Mouse (Mus musculus) lung, postnatal 4 days (tissue): ENCODE data around the gene Gal3st1.
"Not testable (repeated sequence)": the region's sequence is repeated elsewhere in the genome, so short reads cannot be mapped to it uniquely, and the experiment has no call there.

Experiments
- DNase-seq, 2 experiments: peaks; one replicate each; pipeline ENCODE4 v3.0.0; 2021

The Gal3st1 gene

DNA sequence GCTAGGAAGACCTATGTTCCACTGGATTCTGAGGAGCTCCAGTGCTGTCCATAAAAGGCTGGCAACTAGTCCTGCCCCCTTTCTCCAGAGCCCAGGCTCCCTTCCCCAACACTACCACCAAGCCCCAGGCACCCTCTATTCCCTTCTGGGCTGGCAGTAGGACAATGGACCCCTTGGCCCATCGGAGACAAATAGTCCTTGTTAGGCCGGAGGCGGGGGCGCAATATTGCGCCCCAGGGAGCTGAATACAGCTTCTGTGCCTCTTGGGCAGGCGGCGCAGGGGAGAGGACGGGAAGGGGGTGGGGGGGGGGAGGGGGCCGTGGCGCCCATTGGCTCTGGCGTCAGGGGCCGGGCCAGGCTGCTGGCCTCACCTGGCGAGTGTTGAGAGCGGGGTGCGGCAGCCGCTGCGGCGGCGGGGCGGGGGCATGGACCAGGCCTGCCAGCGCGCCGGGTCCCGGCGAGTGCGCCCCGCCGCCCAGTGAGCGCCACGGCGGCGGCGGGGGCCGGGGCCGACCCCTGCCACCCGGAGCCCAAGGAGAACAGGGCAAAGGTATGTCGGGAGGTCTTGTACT is at the start of gene Gal3st1:
TSS of gene Gal3st1 (plus strand) at position 346 of the 572 bp plus-strand sequence.
- DNase-seq, result peak; percentile 39 to 75

DNA sequence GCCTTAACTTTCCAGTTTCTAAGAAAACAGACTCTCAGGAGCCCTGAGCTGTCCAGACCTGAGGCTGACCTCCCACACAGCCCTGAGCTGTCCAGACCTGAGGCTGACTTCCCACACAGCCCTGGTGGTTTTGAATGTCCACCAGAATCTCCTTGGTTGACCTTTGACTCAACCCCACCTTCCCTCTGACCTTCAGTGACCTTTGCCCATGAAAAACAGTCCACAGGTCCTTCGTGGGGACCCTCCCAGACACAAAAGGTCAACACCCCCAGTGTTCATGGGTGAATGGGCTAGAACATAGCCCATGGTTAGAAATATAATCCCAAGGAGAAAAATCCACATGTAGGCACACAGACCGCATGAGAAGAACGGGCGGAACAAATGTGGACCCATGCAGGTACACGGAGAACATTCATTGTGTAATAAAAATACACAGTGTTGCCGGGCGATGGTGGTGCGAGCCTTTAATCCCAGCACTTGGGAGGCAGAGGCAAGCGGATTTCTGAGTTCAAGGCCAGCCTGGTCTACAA is 49.6 kb upstream of the Gal3st1 start:
- DNase-seq, result peak in 1 of 2 experiments; percentile 11

- DNase-seq, result no peak
These were observed 48.3 kb upstream of the Gal3st1 start for GRCm38 (mm10) chr11:3935135-3935534.

GRCm38 (mm10) chr11:3936318-3936717 is 47.1 kb upstream of the Gal3st1 start:
- DNase-seq, result no peak

DNA sequence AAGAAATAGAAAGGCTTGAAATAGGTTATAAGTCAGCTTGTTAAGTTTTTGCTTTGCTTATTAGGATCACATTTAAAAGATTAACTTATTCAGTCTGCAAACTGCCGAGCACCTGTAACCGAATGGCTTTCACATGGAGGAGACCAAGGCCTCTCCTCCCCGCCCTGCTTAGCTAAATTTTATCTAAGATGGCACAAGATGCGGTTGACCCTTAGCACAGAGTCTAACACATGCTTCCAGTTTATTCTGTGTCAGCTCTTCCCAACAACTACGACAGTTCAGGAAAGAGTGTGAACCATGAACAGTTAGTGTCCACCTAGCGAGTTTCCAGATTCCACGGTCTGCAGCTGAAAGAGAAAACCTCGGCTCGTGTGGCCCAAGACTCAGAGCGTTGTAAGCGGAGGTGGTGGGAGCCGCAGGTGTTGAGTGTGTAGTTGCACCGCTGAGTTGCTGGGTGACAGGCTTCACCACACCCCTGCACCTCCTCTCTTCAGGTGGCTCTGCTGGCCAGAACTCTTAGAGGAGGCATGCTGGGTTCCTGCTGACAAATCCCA is 46.0 kb upstream of the Gal3st1 start:
- DNase-seq, result peak in 1 of 2 experiments; percentile 11

DNA sequence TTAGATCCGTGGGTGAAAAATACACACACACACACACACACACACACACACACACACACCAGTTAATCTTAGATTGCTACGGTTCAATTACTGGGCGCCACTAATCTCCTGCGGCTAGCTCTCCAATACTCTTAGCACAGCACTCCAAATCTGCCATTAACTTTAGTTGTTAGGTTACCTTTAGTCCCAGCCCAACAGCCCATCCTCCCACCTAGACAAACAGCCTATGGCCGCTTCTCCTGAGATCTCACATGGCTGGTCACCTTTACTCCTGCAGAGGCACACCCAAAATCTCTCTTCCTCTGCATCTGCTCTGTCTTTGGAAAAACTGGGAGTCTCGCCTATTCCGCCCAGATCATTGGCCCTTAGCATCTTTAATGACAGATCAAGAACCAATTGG is 42.1 kb upstream of the Gal3st1 start:
- DNase-seq, result peak in 1 of 2 experiments; percentile 5

DNA sequence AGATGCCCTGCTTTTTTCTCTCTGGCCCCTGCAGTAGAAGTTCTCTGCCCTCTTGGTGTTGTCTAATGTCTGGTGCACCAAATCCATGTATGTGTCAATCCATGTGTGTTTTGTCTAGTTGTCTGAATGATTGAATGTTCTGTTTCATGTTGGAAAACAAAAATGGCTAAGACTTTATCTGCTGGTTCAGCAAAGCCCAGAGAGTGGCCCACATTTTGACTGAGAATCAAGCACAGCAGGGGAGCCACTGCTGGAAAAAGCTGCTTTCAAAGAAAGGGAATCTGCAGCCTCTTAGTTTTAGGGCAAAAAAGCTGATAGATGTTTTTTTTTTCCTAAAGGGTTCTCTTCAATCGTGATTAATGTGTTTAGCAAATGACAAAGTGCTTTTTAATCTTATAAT is 37.0 kb upstream of the Gal3st1 start:
- no peak for DNase-seq

DNA sequence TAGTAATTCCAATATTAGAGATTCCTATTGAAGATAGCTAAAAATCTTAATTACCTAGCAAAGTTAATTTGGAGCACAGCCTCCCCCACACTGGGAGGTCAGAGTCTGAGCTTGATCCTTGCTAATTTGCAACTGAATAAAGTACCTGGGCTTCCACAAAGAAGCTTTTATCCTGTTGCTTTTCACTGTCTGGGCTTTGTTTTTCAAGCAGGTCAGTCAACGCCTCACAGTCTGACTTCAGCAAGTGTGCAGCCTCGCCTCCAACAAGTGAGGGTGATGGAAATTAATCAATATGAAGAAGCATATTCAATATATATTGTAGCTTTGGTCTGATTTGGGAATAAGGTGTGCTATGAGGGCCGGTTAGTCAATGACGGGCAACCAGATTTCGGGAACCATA is 28.6 kb upstream of the Gal3st1 start:
- DNase-seq, result not testable (repeated sequence)

GRCm38 (mm10) chr11:3955371-3955770 is 28.1 kb upstream of the Gal3st1 start:
- DNase-seq, result not testable (repeated sequence)

- DNase-seq, result no peak
These were observed 22.5 kb upstream of the Gal3st1 start for GRCm38 (mm10) chr11:3960901-3961300.

DNA sequence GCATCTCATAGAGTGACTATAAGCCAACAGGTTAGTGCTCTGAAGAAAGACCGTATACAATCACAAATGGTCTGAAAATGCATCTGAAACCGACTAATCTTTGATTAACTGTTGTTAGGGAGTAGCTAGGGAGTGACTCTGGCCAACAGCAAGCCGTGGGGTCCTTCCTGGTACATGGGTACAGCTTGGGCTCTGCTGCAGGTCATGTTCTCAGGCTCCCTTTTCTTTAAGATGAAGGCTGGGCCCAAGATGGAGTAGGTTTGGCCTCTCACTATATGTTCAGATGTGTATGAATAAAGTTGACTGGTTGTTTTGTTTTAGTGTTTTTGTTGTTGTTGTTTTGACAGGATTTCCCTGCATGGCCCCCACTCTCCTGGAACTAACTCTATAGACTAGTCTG is 21.7 kb upstream of the Gal3st1 start:
- DNase-seq, result no peak

DNA sequence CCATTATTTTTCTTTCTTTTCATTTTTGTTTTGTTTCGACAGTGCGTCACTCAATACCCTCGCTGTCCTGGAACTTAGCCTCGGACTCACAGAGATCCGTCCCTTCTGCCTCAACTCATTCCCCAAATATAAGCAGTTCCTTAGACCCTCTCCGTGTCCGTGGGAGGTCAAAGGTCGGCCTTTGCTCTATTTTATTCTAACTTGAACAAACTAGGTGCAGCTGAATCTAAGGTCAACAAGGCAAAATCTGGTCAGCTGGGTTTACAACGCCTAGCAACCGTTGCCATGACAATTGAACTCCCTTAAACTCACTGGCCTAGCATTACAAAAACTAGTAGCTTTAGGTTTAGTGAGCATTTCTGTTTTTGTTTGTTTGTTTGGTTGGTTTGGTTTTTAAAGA is 20.3 kb upstream of the Gal3st1 start:
- no peak for DNase-seq

GRCm38 (mm10) chr11:3963610-3964415 is 19.6 kb upstream of the Gal3st1 start, which contains the start of gene Pes1:
Gene Pes1, plus strand, starts transcription at chr11:3963975.
- peak; percentile 83 to 84 for DNase-seq

DNA sequence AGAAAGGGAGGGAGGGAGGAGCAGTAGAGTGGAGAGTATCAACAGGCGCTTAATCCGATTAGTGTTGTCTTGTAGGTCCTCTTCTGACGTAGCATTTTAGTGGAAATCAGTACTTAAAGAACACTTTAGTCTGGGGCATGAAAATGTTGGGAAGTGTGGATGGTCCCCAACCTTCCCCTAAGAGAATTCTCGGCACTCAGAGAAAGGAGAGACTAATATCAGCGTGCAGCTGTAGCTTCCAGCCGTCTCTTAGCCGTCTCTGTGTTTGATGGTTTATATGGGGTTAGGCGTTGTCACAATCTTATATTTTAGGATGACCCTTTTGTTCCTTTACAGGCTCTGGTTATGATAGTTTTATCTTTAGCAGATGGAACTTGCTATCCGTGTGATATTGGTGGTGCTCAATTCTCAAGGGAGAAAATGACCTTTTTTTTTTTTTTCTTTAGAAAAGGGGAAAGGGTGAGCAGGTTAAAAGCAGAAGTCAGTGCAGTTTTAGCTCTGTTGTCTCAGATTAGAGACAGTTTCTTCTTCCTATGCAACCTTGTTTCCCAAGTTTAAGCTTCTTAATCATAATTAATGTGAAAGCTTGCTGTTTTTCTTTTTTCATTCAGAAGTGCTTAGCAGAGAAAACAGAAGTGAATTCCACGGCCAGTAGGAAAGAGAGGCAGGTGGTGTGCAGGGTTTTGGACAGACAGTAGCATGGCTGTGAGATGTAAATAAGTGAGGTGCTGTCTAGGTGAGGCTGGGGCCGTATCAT is 18.8 kb upstream of the Gal3st1 start:
- DNase-seq, result no peak

GRCm38 (mm10) chr11:3969837-3970236 is 13.6 kb upstream of the Gal3st1 start:
- DNase-seq, result no peak

DNA sequence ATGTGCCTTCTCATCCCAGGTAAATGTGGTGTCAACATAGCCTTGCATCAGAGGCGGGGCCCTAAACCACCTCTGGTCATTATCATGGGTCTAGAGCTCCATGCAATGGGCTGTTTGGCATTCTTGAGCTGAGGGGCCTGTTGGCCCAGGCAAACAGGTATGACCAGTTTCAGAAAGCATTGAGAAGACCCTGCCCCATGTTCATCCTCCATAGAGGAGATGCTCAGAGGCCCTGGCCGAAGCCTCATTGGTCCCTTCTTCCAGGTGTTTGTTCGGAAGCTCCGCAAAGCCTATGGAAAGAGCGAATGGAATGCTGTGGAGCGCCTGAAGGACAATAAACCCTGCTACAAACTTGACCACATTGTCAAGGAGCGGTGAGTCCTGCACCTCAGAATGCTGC is 13.1 kb upstream of the Gal3st1 start:
- no peak for DNase-seq

GRCm38 (mm10) chr11:3973081-3973480 is 10.4 kb upstream of the Gal3st1 start:
- DNase-seq, result peak in 1 of 2 experiments; percentile 17

DNA sequence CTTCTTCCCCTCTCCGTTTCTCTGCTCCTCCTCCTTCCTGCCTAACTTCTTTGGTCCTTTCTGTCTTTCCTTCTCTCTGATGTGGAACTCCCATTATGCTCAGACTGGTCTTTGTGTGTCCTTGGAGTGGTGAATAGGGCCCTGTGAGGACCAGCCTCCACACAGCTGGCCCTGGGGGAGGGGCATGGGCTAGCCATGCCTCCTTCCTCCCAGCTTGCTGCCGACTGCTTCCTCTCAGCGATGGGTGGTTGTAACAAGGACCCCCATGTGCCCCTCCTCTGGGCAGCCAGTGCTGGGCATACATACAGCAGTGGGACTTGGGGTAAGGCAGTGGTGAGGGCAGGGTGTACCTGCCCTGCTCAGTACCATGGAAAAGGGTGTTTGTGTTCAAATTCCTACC is 9.1 kb upstream of the Gal3st1 start:
- peak in 1 of 2 experiments; percentile 15 for DNase-seq

DNA sequence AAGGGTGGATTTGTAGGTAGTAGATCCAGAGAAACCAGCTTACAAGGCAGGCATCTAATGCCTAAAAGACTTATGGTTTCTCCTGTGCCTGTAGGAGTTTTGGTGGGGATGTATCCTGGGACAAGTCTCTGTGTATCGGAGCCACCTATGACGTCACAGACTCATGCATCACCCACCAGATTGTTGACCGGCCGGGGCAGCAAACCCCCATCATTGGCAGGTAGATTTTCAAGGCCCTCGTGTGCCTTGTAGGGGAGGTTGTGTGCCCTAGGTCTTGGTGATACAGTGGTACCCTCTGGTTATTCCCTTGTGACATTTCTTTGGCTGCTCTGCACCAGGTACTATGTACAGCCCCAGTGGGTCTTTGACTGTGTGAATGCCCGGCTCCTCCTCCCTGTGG is 6.8 kb upstream of the Gal3st1 start, which contains the start of gene 4930556J24Rik:
TSS of gene 4930556J24Rik (minus strand) at position 101 of the 400 bp plus-strand sequence.
- peak in 1 of 2 experiments; percentile 14 for DNase-seq

DNA sequence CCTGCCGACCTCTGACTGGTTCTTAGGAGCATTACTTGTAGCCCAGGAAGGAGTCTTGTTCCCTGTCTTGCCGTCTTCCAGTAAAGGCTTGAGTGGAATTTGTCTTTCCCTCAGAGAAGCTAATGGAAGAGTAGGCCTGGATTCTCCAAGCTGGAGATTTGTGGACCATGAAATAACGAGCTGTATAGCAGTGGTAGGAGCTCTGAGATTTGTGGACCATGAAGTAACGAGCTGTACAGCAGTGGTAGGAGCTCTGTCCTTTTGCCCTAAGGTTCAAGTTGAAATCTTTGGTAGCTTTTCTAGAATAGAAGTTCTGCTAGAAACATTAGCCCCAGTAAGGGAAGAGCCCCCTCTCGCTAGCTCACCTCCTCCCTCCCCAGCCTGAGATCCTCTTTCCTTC is 5.0 kb upstream of the Gal3st1 start:
- no peak for DNase-seq

DNA sequence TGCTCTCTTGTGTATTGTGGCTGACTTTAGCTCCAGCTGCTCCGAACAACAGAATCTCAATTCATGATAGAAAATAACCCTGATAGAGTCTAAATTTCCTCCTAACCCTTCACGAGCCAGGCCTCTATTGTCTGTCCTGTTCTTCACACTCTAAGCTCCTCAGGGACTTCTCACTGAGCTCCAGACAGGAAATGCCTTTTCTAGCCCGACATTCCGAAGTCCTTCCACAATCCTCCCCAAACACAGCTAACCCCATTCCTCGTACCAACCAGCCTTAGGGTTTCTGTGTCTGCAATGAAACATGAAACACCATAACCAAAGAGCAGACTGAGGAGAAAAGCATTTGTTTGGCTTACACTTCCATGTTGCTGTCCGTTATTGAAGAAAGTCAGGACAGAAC is 1.9 kb upstream of the Gal3st1 start:
- DNase-seq, result no peak

DNA sequence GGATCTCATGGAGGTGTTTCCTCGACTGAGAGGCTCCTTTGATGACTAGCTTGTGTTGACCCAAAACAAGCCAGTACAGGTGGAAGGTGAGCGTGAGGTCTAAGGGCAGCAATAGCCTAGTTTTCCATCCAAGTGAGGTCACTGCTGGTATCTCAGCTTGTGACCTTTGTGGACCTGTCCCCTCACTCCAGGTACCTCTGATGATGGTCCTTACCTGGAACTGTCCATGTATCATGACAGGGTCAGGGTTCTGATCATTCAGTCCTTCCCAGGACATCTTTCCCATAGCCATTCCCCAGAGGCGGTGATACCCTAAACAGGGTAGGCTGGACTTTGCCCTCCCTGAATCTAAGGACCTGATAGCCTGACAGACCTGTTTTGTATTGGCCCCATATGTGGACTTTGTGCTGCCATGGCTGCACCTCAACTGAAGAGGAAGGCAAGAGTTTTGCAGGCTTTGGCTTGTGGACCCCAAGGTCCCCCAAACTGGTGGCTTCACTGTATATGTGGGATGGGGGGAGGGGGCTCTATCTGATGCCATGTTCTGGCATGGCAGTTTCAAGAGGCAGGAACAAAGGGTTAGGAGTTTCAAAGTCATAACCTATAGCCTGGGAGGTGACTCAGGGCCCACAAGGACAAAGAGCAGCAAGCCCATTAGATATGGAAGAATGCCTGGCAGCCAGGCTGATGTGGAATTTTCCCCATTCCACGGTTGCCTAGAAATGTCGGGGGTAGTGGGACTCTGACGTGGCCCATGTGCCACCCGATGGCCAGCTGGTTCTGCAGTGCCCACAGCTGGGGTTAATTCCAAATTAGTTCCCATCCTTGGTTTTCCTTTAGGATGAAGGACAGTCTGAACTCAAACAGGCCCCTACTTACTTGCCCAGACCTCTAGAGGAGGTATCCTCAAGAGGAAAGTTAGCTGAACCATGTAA is 894 bp upstream of the Gal3st1 start:
- no peak for DNase-seq
